Mouse (Mus musculus) MEL (cell line): ENCODE measurements around the gene Tnfaip8l3.

Source experiments
- BHLHE40 ChIP-seq: IDR thresholded peaks from 2 replicates; pipeline ENCODE4 v1.6.1; 2012; ENCODE audit warnings: low read depth, mild to moderate bottlenecking, inconsistent platforms, low read length, improper control_type of control experiment, borderline replicate concordance
- CHD1 ChIP-seq: IDR thresholded peaks from 2 replicates; pipeline ENCODE4 v1.6.1; 2012; ENCODE audit warnings: low read depth, mild to moderate bottlenecking, inconsistent platforms, low read length, improper control_type of control experiment
- CTCF ChIP-seq, 3 experiments: IDR thresholded peaks in 2 of 3; conservative IDR thresholded peaks in 1 of 3; 2 replicates each; pipeline ENCODE4 v1.5.1; 2011 to 2012; ENCODE audit warnings: low read length in 3 of 3, low read depth in 2 of 3, mild to moderate bottlenecking in 2 of 3, improper control_type of control experiment in 1 of 3, inconsistent platforms in 1 of 3, mixed read lengths in 1 of 3, moderate library complexity in 1 of 3; ENCODE audit not compliant: control insufficient read depth in 1 of 3, insufficient read depth in 1 of 3, poor library complexity in 1 of 3, severe bottlenecking in 1 of 3
- E2F4 ChIP-seq: IDR thresholded peaks from 2 replicates; pipeline ENCODE4 v1.6.1; 2011; ENCODE audit warnings: low read depth, low read length, improper control_type of control experiment, borderline replicate concordance
- EP300 ChIP-seq, 2 experiments: IDR thresholded peaks; 2 replicates each; pipeline ENCODE4 v1.6.1; 2011; ENCODE audit warnings: improper control_type of control experiment in 2 of 2, low read length in 2 of 2, low read depth in 1 of 2, mild to moderate bottlenecking in 1 of 2
- MAFK ChIP-seq: IDR thresholded peaks from 2 replicates; pipeline ENCODE4 v1.6.1; 2011; ENCODE audit warnings: low read depth, mild to moderate bottlenecking, low read length, improper control_type of control experiment, borderline replicate concordance
- NRF1 ChIP-seq: IDR thresholded peaks from 2 replicates; pipeline ENCODE4 v1.6.1; 2014; ENCODE audit warnings: low read depth, mild to moderate bottlenecking, inconsistent platforms, low read length, improper control_type of control experiment, moderate library complexity; ENCODE audit not compliant: poor library complexity, insufficient read depth, severe bottlenecking
- POLR2A ChIP-seq, 2 experiments: IDR thresholded peaks; 2 replicates each; pipeline ENCODE4 v1.6.1; 2011 to 2012; ENCODE audit warnings: low read length in 2 of 2, mild to moderate bottlenecking in 2 of 2, control low read depth in 1 of 2, improper control_type of control experiment in 1 of 2, low read depth in 1 of 2, moderate library complexity in 1 of 2; ENCODE audit not compliant: control insufficient read depth in 1 of 2, insufficient read depth in 1 of 2, poor library complexity in 1 of 2
- RCOR1 ChIP-seq: IDR thresholded peaks from 2 replicates; pipeline ENCODE4 v1.6.1; 2012; ENCODE audit warnings: low read depth, mild to moderate bottlenecking, inconsistent platforms, low read length, improper control_type of control experiment
- TAL1 ChIP-seq: IDR thresholded peaks from 2 replicates; pipeline ENCODE4 v1.6.1; 2012; ENCODE audit warnings: mild to moderate bottlenecking, inconsistent platforms, low read length, moderate library complexity, mixed read lengths
- ZC3H11A ChIP-seq: IDR thresholded peaks from 2 replicates; pipeline ENCODE4 v1.6.1; 2012; ENCODE audit warnings: low read depth, mild to moderate bottlenecking, inconsistent platforms, low read length, improper control_type of control experiment

- TF ChIP-seq E2F4 (no peak), CTCF (IDR thresholded peaks at IDR 0.05 in 2 of 3, conservative IDR thresholded peaks at IDR 0.05 in 1 of 3; ENCODE audit: control insufficient read depth in 1 of 3, insufficient read depth in 1 of 3, low read depth in 2 of 3, low read length in 3 of 3, poor library complexity in 1 of 3, severe bottlenecking in 1 of 3) (no peak), ZC3H11A (no peak), MAFK (no peak), BHLHE40 (no peak), TAL1 (no peak), EP300 (IDR thresholded peaks at IDR 0.05; ENCODE audit: low read depth in 1 of 2, low read length in 2 of 2) (no peak), NRF1 (no peak), POLR2A (IDR thresholded peaks at IDR 0.05; ENCODE audit: control insufficient read depth in 1 of 2, insufficient read depth in 1 of 2, low read depth in 1 of 2, low read length in 2 of 2, poor library complexity in 1 of 2) (no peak), RCOR1 (no peak), CHD1 (no peak)
These were observed 30.5 kb downstream of the Tnfaip8l3 start for GRCm38 (mm10) chr9:54037717-54038116.
